Mouse (Mus musculus) mouse embryonic stem cell (cell line): ENCODE data around the gene Sepsecs.

Source experiments
- in situ Hi-C, 2 experiments: fragments of 300-500 bp; cut with MboI; formaldehyde crosslinking; loops; 1 replicate in 1 of 2; 3 replicates in 1 of 2; pipeline ENCODE4 v1.14.3; 2019 to 2020; ENCODE audit warnings: low sequenced_read_pairs in 2 of 2, low pct_unique_long_range_greater_than_20kb in 1 of 2, mixed read lengths in 1 of 2; ENCODE audit not compliant: unreplicated experiment in 1 of 2

The Sepsecs gene

DNA sequence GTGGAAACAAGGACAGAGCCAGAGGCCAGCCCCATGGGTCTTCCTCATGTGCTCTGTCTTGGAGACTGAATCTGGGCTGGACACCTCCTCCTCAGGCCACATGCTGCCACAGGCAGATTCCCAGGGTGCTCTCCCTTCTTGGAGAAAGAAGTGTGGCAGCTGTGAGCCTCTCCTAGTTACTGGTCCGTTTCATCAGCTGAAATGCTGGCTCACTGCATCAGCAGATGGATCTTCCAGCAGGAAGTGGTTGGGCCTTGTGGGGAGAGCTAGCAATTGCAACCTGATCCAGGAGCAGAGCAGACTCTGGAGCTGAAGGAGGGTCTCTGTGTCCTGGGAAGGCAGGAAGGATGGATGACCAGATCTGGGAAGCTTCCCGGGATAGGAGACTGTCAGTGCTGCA is 53.0 kb downstream of the Sepsecs start:
- in situ Hi-C loops: no loop called here

DNA sequence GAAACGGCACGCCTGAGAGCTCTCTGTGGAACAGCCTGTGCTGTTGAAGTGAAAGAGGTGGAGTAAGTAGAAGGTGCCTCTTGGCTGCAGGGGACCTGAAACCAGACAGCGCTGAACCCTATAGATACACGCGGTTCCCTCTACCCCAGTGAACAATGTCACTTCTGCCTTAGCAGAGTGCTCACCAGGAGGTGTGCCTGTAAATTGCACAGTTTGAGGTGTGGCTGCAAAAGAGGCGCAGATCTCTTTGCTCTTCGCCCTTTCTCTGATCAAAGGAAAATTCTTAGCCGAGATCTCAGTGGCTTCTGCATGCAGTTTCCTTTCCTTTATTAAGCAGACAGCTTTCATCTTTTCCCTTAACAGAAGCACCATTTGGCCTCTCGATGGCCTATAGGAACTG is 54.1 kb downstream of the Sepsecs start:
- in situ Hi-C loops: no loop called here

DNA sequence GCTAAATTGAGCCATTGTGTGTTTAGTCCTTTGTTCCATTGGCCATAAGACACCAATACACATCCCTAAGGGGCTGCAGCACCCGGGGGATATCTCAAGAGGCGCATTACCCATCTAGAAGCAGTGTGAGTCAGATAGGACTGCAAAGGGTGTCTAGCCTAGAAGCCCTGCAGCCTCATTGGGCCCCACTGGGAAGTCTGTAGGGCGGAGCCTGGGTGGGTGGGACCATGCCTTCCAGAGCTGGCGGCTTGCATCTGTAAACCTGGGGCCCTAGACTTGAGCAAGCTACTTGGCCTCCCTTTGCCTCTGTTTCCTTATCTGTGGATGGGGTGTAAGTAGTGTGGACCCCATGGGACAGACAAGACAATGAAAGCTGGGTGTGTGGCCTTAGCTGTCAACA is 54.8 kb downstream of the Sepsecs start:
- in situ Hi-C loops: no loop called here

DNA sequence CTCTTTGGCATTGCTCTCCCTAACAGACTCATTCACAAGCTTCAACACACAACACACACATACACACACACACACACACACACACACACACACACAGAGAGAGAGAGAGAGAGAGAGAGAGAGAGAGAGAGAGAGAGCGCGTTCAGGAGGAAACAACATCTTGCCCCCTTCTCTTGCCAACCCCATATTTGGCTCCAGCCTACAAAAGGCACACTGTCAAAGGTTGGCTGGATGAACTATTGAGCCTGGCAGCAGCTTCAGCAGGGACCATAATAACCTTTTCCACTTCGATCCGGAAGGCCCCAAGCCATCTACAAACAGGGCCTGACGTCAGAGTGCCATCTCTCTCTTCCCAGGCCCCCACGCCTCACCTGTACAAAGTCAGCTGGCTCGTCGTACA is 56.7 kb downstream of the Sepsecs start:
- in situ Hi-C loops: no loop called here

DNA sequence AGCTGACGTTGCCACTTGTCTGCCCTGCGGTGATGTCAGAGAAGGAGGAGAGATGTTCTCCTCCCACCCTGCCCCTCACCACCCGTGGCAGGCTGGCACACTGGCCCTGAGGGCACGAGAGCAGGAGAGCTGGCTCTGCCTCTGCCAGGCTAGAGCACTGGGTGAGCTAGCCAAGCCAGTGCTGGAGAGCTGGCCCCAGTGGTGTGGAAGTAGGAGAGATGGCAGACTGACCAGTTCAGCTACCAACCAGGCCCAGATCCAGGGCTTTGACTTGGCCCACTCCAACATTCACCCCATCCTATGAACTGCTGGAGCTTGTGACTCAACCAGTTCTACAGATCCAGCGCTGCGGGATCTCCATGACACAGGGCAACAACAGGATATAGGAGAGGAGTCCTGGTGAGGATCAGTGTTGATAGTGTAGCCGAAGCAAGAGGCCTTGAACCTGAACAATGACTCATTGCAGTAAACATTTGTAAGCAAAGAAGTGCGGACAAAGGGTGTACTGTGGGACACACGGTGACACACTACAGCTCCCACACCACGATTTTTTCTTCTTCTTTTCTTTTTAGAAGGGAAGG is 58.1 kb downstream of the Sepsecs start:
- in situ Hi-C loops: no loop called here

DNA sequence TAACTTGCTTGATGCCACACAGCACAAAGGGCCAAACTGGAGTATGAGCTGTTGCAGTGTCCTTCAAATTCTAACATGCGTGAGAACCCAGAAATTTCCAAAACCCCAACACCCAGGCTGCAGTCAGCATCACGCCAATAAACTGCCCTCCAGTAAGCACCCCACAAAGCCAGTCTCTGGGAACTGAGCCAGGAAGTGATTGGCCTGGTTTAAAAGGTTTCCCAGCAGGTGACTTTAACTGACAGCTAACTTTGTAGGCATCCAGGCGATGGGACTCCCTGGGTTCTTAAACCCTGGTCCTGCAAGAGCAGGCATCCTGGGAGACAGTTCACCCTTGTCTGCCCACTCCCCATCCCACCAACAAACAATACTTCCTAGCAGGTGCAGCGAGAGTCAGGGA is 59.2 kb downstream of the Sepsecs start:
- in situ Hi-C loops: no loop called here

DNA sequence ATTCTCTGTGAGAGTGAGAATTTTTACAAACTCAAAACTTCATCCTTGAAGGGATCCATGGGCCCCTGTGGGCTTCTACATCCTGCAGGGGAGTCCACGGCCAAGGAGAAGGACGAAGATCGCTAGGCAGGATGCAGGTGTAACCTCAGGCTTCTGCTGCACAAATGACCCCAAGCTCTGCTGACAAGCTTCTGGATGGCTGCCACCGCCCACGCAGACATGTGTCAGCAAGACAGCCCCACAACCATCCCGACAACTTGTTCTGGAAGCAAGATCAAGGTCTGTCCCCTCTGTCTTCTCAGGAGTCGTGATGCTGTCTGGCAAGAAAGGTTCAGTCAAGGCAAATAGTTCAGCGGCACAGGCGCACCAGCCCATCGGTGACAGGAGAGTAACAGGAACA is 59.8 kb downstream of the Sepsecs start:
- in situ Hi-C loops: no loop called here

DNA sequence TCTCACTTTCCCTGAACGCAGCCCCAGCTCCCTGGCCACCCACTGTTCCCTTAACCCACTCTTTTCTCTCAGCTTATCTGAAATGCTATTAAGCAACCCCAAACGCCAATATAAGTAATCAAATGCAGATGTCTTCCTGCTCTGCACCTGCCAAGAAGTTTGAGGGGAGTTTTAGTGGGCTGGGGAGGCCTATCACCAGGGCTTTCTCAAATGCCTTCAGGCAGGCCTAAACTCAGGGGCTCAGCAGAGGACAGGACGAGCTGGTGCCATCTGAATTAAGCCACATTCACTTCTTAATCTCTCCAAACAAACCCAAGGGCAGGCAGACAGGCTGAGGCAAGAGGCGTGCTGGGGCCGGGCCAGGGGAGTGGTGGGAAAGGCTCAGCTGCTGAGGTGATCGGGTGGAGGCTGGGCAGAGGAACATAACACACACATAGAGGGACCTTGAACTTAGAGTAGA is 64.9 kb downstream of the Sepsecs start:
- in situ Hi-C loops: no loop called here

DNA sequence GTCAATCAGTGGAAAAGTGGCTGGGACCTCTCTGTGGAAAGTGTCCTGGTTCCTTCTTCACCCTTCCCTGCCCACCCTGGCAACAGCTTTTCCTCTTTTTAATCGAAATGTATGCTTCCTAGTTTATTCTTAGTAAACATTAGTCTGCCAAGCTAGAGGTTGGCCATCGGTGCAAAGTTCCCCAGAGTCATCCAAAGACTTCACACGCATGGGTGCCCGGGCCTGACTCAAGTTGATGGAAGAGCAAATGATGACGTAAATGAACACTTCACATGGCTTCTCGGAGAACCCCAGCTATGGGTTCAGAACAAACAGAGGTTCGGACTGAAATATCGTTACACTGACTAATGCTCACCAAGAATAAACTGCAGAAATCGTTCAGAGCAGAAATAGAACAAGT is 78.9 kb downstream of the Sepsecs start:
- in situ Hi-C loops: no loop called here
